Mouse (Mus musculus): ENCODE data around the gene Gm10837.

DNA sequence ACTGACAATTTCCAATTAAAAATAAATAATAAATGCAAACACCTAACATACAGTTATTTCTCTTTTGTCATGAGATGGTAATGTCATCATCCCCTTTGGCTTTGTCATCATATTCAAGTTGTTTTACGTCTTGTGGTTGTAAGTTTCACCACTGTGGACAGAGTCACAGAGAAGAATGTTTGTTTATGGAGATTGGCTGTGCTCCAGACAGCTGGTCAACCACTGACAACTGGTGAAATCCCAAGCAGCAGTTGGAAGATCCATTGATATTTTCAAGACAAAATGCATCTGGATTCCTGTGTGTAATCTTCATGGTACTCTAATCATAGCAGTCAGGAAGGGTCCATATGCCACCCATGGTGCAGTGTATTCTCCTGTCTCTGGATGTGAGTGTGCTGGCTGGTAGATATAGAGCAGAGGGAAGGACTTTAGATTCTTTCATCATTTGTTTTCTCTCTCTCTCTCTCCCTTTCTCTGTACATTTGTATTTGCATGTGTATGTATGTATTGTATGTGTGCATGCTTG, 23.2 kb downstream of the Gm10837 start:
- TF ChIP-seq CTCF (IDR thresholded peaks at IDR 0.05; ENCODE audit: low read depth): no peak
- no peak for TF ChIP-seq EP300 (IDR thresholded peaks at IDR 0.05; ENCODE audit: low read depth)

Measured in liver, postnatal 0 days (tissue).